15 mouse cellular contexts compared by ENCODE assay signal in genomic region chr10:61028598-61028997, GRCm38 (mm10).
DNase-seq lines count a peak whose midpoint lies in the region; ATAC-seq lines count a peak whose summit lies in the region.
"Had no signal": no experiment of that assay in that cellular context is flagged by ENCODE, and none has a peak within 500 bp of the region (broad histone marks: within the 10 kb centered on the region; RNA-seq: fewer than 3 reads in every experiment).

No protein-coding gene starts in this region.

- no peak overlapping the region for H3K27ac ChIP-seq in embryonic facial prominence, embryonic 14.5 days (replicated peaks; ENCODE audit: low read depth, low read length)
- H3K27ac ChIP-seq in embryonic facial prominence, embryonic 10.5 days (replicated peaks), result no peak overlapping the region
- H3K27ac ChIP-seq: hindbrain, embryonic 12.5 days; intestine, embryonic 15.5 days; midbrain, embryonic 10.5 days; stomach, postnatal 0 days had no signal

- no peaks in the 10 kb centered on the region for H3K9me3 ChIP-seq in embryonic facial prominence, embryonic 14.5 days (ENCODE audit: control insufficient read depth, low read length)
- H3K9me3 ChIP-seq in embryonic facial prominence, embryonic 10.5 days, result no peaks in the 10 kb centered on the region
- H3K9me3 ChIP-seq: hindbrain, embryonic 12.5 days; intestine, embryonic 15.5 days; midbrain, embryonic 10.5 days had no signal

- no peaks in the 10 kb centered on the region for H3K27me3 ChIP-seq in embryonic facial prominence, embryonic 14.5 days (replicated peaks; ENCODE audit: control insufficient read depth, insufficient read depth, low read length)
- 0 out of 2 replicates have a peak, but pooled peaks cover 4% of the 10 kb centered on the region for H3K27me3 ChIP-seq in embryonic facial prominence, embryonic 10.5 days (replicated peaks; ENCODE audit: low read depth, poor library complexity, severe bottlenecking)
- H3K27me3 ChIP-seq: hindbrain, embryonic 12.5 days; intestine, embryonic 15.5 days had no signal

- ATAC-seq in embryonic facial prominence, embryonic 14.5 days (ENCODE audit: low read depth), result no peak
- ATAC-seq: intestine, embryonic 15.5 days had no signal

- H3K9ac ChIP-seq in embryonic facial prominence, embryonic 14.5 days (ENCODE audit: low read depth, low read length), result no peak overlapping the region
- H3K9ac ChIP-seq: hindbrain, embryonic 12.5 days; intestine, embryonic 15.5 days had no signal

- WGBS in embryonic facial prominence, embryonic 14.5 days, result 56% methylated on average over 5 of the region's 5 CpGs
- 68% methylated on average over 5 of the region's 5 CpGs for WGBS in embryonic facial prominence, embryonic 10.5 days

- no peaks in the 10 kb centered on the region for H3K36me3 ChIP-seq in embryonic facial prominence, embryonic 14.5 days (ENCODE audit: control insufficient read depth, insufficient read depth, low read length)
- H3K36me3 ChIP-seq in embryonic facial prominence, embryonic 10.5 days (replicated peaks), result no peaks in the 10 kb centered on the region
- H3K36me3 ChIP-seq: hindbrain, embryonic 12.5 days; intestine, embryonic 15.5 days; midbrain, embryonic 10.5 days had no signal

- H3K4me3 ChIP-seq in embryonic facial prominence, embryonic 14.5 days (ENCODE audit: low read depth, low read length), result no peak overlapping the region
- H3K4me3 ChIP-seq in embryonic facial prominence, embryonic 10.5 days, result no peak overlapping the region
- H3K4me3 ChIP-seq: hindbrain, embryonic 12.5 days; intestine, embryonic 15.5 days; midbrain, embryonic 10.5 days had no signal

- DNase-seq in embryonic facial prominence, embryonic 14.5 days (ENCODE audit: low spot score), result peak; percentile 1
- DNase-seq in embryonic facial prominence, embryonic 10.5 days (ENCODE audit: low spot score), result no peak
- DNase-seq in kidney, adult 8-10 months, result peak; percentile 16 to 31
- no peak for DNase-seq in kidney, postnatal 14 days
- DNase-seq in gastrocnemius, postnatal 14 days, result peak; percentile 26
- peak; percentile 10 for DNase-seq in heart, postnatal 25 days (ENCODE audit: low spot score)
- no peak for DNase-seq in spleen, postnatal 36 days (ENCODE audit: low spot score in 2 of 2)
- no peak for DNase-seq in thymus, adult 18-20 months
- DNase-seq: adrenal gland, postnatal 25 days; right cerebral cortex, adult 18-20 months; spleen, adult 18-20 months had no signal

- no peak overlapping the region for H3K4me2 ChIP-seq in embryonic facial prominence, embryonic 14.5 days (ENCODE audit: low read depth, low read length)
- H3K4me2 ChIP-seq: hindbrain, embryonic 12.5 days; intestine, embryonic 15.5 days had no signal

- H3K4me1 ChIP-seq in embryonic facial prominence, embryonic 14.5 days (ENCODE audit: control insufficient read depth, insufficient read depth, low read length), result no peaks in the 10 kb centered on the region
- H3K4me1 ChIP-seq in embryonic facial prominence, embryonic 10.5 days, result peaks cover 15% of the 10 kb centered on the region
- H3K4me1 ChIP-seq: hindbrain, embryonic 12.5 days; intestine, embryonic 15.5 days; midbrain, embryonic 10.5 days had no signal

- intact Hi-C loops in gastrocnemius, postnatal 14 days (cut with DNase I; ENCODE audit: low total_unique reads), result no loop called here
- intact Hi-C loops in heart, postnatal 25 days (cut with DNase I), result loop anchor here (10.0 kb wide), 1 partner anchor 114 kb away; no protein-coding TSS in a partner anchor

Comparison
In these comparisons a context has a peak if more than half of its experiments do, and no peak if none do; other contexts are left out.
1. DNase-seq: peak in embryonic facial prominence, embryonic 14.5 days (single experiment), kidney, adult 8-10 months (2 of 2), gastrocnemius, postnatal 14 days (single experiment) and heart, postnatal 25 days (single experiment); none in embryonic facial prominence, embryonic 10.5 days (single experiment), kidney, postnatal 14 days (single experiment), spleen, postnatal 36 days (0 of 2) and thymus, adult 18-20 months (0 of 2).